Mouse (Mus musculus) heart, postnatal 36 days (tissue): ENCODE measurements around the gene Rgs3. TPM values are rescaled to one million over a fixed set of nuclear protein-coding genes. Genes with fewer than 3 reads are reported as not detected.
"Not testable (repeated sequence)": the region's sequence is repeated elsewhere in the genome, so short reads cannot be mapped to it uniquely, and the experiment has no call there.

Experiments
- DNase-seq, 2 experiments: peaks; one replicate each; pipeline ENCODE4 v3.0.0; 2021 to 2022
- intact Hi-C: fragments of 180-260 bp; cut with DNase I; formaldehyde crosslinking; loops from one replicate; pipeline ENCODE4 v1.15.1; 2025
- total RNA-seq, 2 experiments: library from RNA; stranded (reverse); gene quantifications; 2 replicates each; pipeline ENCODE4 v1.2.3; 2021

Gene Rgs3
- total RNA-seq, 2 experiments from 2014 or later: 26.8 to 37.1 TPM

DNA sequence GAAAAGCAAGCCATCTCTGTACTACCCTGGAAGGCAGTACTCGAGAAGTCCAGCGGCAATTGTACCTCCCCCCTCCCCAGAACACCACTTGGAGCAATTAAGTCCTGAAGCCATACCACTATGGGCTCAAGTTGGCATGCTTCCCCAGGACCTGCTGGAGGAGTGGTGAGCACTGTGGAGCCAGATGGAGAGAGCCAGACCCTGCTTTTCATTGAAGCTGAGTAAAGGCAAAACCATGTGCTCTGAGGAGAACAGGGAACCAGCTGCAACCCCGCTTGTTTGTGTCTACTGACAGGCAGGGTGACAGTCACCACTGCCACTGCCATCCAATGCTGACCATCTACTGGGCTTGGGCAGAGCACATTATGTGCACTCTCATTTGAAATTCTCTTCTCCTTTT is 17.8 kb upstream of the Rgs3 start:
- intact Hi-C loops: no loop called here
- DNase-seq: no peak

DNA sequence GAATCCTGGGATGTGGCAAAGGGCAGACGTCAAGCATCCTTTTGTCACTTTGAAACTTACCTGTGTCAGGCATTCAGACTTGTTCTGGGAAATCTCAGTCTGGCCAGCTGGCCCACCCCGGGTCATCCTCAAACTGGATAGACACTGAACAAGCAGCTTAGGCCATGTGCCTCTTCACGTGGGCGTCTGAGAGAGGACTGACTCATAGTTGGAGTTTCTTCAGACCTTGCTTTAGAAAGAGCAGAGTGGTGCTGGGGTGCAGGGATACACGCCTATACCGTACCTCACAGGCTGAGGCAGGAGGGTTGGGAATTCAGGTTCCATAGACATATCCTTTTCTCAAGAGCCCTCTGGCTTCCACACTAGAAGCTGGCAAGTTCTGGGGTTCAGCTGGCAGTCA is 15.9 kb upstream of the Rgs3 start:
- no peak for DNase-seq
- intact Hi-C loops: no loop called here

DNA sequence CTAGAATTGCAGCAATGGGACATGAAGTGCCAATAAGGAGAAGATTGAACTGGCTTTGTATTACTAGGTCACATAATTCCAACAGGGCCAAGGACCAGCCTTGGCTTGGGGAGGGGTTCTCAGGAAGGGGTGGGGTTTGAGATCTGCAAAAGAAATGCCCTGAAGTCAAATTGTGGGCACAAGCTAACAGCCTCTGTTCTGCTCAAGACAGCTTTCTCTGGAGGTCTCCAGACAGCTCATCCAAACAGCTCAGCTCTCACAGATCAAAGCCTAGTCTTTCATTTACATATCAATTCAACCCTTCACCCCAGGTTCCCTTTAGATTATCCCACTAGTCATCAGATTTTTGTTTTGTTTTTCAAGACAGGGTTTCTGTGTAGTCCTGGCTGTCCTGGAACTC is 14.8 kb upstream of the Rgs3 start:
- DNase-seq: no peak
- intact Hi-C loops: no loop called here

DNA sequence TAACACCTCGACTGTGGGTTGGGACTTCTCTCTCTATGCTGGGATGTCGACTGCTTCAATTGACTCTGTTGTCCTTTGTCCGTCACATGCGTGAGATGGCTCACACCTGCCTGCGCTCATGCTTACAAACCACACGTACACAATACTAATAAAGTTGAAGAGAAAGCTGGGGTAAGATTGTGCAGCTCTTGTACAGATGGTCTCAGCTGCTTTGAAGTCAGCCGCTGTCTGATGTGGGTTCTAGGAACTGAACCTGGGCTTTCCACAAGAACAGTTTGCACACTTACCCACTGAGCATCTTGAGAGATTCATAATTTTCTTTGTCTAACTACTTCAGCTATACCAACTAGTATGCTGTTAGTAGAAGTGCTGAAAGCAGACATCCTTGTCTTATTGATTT is 7.7 kb upstream of the Rgs3 start:
- intact Hi-C loops: loop anchor here (10.0 kb wide), 1 partner anchor 563 kb away; no protein-coding TSS in a partner anchor
- DNase-seq: no peak

DNA sequence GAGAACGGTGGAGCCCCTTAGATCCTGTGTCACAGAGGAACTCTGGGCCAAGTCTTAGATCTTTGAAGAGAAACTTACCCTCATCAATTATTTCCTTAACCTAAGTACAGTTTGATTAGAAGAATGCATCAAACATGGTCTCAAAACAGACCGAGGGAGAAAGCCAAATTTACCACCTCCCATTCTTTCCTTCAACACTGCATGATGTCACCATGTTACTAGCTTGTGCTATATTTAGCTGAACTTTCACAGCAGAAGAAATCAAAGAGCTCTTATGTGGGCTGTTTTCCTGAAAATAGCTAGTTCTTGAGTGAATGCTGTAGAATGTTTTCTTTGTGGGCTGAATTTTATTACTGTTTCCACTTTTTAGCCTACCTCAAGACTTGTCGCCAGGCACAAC is 2.2 kb upstream of the Rgs3 start:
- intact Hi-C loops: loop anchor here (10.0 kb wide), 1 partner anchor 557 kb away; no protein-coding TSS in a partner anchor
- no peak for DNase-seq

DNA sequence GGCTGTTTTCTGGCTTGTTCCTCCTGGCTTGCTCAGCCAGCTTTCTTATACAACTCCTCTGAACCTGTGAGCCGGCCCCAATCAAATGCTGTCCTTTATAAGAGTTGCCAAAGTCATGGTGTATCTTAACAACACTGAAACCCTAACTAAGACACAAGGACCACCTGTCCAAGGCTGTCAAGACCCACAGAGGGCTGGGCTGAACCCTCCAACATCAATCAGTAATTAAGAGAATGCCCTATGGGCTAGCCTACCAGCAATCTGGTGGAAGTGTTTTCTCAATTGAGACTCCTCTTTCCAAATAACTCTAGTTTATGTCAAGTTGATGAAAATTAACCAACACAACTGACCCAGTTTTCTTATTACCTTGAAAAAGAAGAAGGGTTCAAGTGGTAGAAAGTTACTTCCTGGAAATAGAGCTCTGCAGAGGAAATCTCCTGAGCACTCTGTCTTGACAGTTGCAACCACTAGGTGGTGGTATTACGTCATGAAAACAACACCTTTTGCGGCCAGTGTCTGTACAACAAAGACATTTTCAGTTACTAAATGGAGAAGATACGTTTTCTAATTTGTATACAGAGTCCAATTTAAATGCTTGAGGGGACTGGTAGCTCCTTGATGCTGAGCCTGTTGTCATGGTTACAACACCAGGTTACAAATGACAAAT is 1.4 kb downstream of the Rgs3 start:
- intact Hi-C loops: loop anchor here (1.0 kb wide), 2 partner anchors 135 to 203 kb away; no protein-coding TSS in a partner anchor
- DNase-seq: peak; percentile 76 to 77

DNA sequence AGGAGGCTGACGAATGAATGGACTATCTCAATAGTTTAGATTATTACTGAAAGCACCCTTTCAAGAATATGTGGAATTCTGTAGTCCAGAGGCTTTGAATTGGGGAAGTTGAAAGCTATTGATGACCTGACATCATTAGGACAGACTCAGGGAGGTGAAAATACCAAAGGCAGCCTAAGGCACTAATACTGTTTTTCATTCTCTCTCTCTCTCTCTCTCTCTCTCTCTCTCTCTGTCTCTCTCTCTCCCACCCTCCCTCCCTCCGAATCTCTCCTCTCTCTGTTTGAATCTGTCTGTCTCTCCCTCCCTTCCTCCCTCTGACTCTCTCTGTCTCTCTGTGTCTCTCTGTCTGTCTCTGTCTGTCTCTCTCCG is 2.0 kb downstream of the Rgs3 start:
- intact Hi-C loops: loop anchor here (1.0 to 2.0 kb wide), 3 partner anchors 57 to 203 kb away; no protein-coding TSS in a partner anchor

DNA sequence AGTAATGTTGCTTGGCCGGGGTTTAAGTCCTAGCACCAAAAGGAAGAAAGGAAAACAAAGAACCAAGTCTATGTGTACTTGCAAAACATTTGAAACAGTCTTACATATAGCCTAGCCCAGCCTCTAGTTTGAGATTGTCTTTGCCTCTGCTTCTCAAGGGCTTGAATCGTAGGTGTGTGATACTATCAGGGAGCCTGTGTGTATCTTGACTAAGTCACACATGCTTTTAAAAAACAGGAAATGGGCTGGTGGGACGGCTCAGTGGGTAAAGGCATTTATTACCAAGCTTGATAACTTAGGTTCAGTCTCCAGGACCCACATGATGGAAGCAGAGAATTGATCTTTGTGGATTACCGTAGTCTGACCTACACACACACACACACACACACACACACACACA is 2.4 kb downstream of the Rgs3 start:
- intact Hi-C loops: loop anchor here (2.0 kb wide), 1 partner anchor 57 kb away; no protein-coding TSS in a partner anchor
- DNase-seq: no peak

More for the DNA sequence above, 2.0 kb downstream of the Rgs3 start:
- DNase-seq: no peak

DNA sequence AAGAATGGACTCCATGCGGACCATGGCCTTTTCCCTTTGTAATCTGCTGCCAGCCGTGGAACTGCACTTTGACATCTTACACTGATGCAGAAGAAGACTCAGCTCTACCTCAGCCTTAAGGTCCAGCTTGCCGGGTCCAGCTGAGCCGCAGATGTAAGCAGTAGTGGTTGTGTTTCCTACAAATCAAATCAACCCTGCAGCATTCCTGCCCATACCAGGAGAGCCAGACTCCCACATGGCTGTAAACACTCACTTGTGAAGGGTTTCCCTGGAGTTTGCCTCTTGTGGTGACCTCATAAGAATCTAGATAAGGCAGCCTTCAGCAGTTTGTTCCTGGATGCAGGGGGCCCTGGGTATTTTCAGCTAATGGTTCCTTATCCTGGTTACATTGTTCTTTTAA is 6.9 kb downstream of the Rgs3 start:
- intact Hi-C loops: no loop called here
- no peak for DNase-seq

DNA sequence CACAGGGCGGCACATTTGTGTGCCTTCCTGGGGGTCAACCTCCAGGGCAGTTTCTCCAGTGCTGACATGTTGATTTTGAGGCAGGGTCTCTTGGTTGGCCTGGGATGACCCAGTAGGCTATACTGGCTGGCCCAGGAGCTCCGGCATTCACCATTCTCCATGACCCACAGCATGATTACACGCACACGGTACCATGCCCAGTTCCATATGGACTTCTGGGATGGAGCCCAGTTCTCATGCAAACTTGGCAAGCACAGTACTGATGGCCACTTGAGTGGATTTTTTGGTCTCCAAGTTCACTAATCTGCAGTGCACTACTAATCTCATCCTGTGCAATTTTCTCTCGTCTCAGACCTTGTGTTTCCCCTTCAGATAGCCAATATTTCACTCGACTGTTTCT is 8.0 kb downstream of the Rgs3 start:
- intact Hi-C loops: no loop called here
- no peak for DNase-seq

DNA sequence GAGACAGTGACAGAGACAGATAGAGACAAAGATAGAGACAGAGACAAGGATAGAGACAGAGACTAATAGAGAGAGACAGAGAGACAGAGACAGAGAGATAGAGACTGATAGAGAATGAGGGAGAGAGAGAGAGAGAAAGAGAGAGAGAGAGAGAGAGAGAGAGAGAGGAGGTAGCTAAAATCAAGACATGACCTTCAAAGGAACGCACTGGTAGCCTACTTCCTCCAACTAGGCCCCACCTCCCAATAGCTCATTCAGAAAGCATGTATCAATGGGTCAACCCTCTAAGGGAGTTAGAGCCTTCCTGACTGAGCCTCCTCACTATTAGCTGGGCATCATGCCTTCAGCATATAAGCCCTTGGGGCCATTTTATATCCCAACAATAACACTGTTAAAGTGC is 8.7 kb downstream of the Rgs3 start:
- DNase-seq: no peak
- intact Hi-C loops: no loop called here

DNA sequence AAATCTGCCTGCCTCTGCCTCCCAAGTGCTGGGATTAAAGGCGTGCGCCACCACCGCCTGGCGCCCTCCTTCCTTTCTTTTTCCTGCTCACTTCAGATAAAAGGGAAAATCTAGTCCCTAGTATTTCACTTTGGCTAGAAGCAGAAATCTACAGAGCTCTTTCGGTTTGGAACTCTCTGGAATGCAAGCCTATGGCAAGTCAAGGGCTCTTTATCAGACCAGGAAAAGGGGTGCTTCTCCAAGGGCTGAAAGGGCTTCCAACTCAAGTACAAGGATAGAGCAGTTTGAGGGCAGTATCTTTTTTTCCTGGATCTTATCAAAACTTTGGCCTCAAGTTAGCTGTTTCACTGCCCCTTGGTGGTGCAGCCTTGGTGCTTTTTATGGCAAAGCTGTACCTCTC is 10.0 kb downstream of the Rgs3 start:
- no peak for DNase-seq
- intact Hi-C loops: no loop called here

DNA sequence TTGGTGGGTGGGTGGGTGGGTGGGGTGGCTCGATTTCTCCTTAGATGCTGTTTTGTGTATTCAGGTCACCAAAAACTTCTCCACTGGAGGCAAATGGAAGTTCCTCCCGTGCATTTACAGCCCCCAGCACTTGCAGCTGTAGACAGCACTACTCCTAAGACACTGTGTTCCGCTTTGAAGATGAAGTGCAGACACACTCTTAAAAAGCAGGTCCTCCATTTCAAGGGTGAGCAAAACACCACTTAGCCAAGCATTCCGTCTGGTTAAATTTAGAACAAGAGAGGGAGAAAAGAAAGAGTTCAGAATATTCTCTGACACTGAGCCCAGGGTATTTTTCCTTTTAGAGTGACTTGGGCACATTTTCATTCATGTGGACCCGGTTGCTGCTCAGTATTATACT is 10.4 kb downstream of the Rgs3 start:
- intact Hi-C loops: no loop called here
- DNase-seq: no peak

DNA sequence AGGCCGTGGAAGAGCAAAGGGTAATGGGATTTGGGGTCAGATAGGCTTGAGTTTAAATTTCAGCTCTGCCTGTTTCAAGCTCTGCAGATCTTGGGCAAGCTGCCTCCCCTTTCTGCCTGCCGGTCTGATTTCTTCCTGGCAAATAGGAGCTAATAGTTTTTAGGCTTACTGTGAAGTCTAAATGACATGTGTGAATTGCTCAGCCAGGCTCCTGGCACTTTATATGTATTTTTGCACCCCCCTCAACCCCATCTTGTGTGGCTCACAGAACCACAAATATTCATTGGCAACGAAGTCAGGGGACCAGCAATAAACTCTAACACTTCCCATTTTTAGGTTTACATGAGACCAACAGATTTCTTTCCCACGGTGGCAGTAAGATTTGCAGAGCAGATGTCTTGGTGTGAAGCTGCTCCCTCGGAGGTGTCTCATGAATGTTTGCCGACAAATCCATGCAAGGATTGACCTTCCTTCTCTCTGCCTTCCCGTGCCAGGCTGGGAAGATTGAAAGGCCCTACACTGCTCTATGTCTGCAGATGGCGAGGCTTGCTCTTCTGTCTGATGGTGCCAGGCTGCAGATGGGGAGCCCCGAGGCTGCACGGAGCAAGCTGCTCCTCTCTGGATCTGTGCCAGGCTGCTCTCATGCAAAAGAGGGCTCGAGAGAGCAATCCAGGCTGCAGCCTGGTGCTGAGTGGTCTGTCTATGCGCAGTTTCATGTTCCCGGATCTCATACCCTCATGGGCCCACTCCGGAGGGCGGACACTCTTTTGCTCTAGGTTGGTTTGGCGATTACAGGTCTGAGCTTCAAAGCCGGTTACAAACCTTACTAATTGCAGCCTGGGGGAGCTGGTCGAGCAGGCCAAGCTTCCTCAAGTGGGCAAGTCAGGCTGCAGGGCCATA is 23.0 kb downstream of the Rgs3 start:
- DNase-seq: no peak
- intact Hi-C loops: no loop called here

DNA sequence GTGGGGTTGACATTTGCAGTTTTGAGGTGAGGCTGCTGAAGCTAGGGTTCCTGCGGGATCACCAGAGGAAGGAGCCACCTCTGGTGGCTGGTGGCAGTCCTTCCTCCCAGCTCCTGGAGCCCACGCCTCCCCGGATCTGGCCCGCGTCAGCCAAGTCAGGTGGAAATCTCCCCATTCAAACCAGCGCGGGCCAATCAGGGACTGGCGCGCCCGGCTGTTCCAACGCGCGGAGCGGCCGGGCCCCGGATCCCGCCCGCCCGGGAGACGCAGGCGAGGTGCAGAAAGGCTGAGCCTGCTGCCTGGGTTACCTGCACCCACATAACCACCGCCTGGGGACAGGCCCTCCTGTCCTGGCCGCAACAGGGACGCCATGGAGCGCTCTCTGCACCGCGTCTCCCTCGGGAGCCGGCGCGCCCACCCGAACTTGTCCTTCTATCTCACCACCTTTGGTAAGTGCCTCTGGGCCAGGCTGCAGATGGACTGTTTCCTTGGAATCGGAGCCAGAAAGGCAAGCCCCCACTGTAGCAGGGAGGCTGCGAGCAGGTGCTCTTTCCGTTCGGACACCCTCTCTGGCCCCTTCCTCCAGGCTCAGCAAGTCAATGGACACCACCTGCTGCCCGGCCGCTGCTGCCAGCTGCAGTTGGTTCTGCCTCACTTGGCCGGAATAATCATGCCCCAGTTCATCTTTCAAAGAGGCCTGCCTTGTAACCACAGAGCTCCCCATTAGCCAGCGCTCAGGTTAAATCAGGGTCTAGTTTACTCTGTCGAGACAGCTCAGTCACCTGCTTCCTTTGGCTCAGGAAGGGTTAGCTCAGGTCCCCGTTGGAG is 23.8 kb downstream of the Rgs3 start:
- peak; percentile 47 to 49 for DNase-seq
- intact Hi-C loops: no loop called here

DNA sequence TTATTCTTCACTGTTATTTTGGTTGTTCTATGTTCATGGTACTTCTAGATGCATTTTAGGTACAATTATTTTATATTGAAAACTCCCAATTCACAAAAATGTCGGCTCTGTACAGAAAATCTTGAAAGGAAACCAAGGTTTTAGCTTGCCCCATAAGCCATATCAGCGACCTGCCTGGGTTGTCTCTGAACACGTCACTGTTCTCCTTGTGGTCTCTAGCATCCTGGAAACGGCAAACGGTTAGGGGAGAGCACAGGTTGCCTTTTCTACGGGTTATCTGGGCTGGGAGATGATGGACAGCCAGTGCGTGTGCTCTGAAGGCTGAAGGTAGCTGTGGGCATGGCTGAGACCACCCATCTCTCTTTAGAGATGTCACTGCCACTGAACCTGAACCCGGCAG is 27.4 kb downstream of the Rgs3 start:
- intact Hi-C loops: no loop called here
- no peak for DNase-seq

DNA sequence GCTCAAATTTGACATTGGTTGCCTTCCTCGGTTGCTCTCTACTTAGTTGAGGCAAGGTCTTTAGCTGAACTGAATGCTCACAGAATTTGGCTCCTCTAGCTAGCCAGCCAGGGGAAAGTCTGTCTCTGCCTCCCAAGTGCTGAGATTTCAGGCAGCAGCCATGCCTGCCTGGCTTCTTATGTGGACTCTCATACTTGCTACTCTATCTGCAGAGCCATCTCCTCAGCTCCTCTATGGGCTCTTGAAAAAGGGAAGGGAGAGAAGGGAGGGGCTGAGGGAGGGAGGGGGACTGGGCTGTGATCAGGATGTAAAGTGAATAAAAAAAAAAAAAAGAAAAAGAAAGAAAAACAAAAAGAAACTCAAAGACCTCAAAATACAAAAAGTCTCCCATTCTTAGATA is 31.2 kb downstream of the Rgs3 start:
- no peak for DNase-seq
- intact Hi-C loops: no loop called here

DNA sequence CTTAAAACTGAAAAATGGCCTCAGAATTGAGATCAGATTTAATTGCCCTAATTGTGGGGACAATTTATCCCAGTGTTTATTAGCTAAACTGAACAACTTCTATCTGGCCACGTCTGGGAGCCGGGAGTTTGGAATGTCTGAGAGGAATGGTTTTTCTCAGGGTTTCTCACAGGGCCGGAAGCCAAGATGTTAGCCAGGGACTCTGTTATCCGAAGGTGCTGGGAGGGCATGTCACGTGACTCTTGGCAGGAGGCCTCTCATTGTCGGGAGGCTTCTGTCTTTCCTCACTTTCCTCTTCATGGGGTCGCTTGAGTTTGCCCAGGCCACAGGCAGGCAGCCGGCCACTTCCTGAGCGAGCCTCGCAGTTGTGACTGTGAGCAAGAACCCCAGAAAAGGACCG is 31.7 kb downstream of the Rgs3 start:
- intact Hi-C loops: no loop called here
- DNase-seq: peak; percentile 45 to 61

DNA sequence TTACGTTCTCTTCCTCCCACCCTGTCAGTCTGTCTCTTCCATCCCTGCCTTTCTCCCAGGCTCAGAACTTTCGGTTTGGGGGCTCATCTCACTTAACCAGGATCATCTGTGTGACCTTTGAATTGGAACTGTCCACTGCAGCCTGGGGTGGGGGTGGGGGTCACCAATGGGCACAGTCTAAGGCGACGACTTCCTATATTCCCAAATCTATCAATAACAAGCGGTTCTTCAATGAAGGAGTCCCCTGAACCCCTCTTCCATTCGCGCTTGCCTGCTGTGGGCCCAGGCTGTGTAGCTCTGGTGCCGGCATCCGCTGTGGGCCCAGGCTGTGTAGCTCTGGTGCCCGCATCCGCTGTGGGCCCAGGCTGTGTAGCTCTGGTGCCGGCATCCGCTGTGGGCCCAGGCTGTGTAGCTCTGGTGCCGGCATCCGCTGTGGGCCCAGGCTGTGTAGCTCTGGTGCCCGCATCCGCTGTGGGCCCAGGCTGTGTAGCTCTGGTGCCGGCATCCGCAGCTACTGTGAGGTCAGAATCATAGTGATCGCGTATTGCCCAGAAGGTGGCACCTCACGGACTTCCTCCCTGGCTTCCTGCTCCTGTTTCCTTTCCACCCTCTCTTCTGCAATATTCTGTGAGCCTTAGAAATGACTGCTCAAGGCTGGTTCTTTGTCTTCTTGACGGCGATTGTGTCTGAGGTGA is 34.0 kb downstream of the Rgs3 start:
- DNase-seq, intact Hi-C loops: not testable (repeated sequence)

DNA sequence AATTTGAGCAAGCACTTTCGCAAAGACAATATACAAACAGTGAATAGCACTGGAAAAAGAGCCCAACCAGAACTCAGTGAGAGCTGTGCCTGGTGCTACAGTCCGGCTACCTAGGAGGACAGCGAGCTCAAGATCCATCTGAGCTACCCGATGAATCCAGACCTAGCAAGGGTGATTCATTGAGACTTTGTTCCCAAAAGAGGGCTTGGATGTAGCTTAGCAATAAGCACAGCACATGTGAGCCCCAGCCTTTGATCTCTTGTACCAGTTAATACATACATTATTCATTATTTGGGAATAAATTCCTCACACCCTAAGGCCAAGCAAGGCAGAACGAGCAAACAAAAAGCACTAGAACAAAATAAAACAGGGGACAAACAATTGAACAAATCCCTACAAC is 34.8 kb downstream of the Rgs3 start:
- no peak for DNase-seq
- intact Hi-C loops: no loop called here
